Mouse (Mus musculus) cortical plate, adult 2 months (tissue): ENCODE measurements around the gene Cd79b.

Source experiments
- CTCF ChIP-seq: fragments of 200-500 bp; IDR thresholded peaks from 2 replicates; pipeline ENCODE4 v1.5.1; 2011; ENCODE audit warnings: mild to moderate bottlenecking, control low read depth, low read length; ENCODE audit not compliant: insufficient read depth; ENCODE audit errors: extremely low read depth
- POLR2A ChIP-seq: fragments of 200-500 bp; IDR thresholded peaks from 2 replicates; pipeline ENCODE4 v1.6.1; 2011; ENCODE audit warnings: mild to moderate bottlenecking, low read length, control low read depth; ENCODE audit not compliant: insufficient read depth; ENCODE audit errors: extremely low read depth

- TF ChIP-seq POLR2A (no peak), CTCF (no peak)
Observed at GRCm38 (mm10) chr11:106310123-106310522, 4.4 kb downstream of the Cd79b start.
